Mouse (Mus musculus): ENCODE measurements around the gene Tmem248. TPM values are rescaled to one million over a fixed set of nuclear protein-coding genes. Genes with fewer than 3 reads are reported as not detected.
A peak's percentile ranks its signal among the peaks of the same experiment; 100 is the strongest.

The Tmem248 gene
- total and polyA plus RNA-seq, 3 experiments, result 20.8 to 46.1 (median 35.7) TPM

DNA sequence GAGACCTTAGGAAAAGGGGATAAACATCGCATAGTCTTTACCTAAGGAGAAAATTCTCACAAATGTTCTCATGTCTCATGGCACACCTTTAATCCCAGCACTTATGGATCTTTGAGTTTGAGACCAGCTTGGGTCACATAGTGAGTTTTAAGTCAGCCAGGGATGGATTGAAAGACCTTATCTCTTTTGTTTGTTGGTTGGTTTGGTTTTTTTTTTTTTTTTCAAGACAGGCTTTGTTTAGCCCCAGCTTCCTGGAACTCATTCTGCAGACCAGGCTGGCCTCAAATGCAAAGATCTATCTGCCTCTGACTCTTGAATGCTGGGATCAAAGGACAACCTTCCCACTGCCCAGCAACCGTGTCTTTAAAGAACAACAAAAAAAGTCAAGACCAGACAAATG is 4.4 kb downstream of the Tmem248 start:
- WGBS, result 49% methylated on average over 2 of the region's 2 CpGs
- TF ChIP-seq CTCF (IDR thresholded peaks at IDR 0.05) (no peak), EP300 (IDR thresholded peaks at IDR 0.05; ENCODE audit: insufficient read depth, low read depth, low read length) (no peak)
- intact Hi-C loops (cut with DNase I), result loop anchor here (2.0 kb wide), 1 partner anchor 49 kb away; no protein-coding TSS in a partner anchor

DNA sequence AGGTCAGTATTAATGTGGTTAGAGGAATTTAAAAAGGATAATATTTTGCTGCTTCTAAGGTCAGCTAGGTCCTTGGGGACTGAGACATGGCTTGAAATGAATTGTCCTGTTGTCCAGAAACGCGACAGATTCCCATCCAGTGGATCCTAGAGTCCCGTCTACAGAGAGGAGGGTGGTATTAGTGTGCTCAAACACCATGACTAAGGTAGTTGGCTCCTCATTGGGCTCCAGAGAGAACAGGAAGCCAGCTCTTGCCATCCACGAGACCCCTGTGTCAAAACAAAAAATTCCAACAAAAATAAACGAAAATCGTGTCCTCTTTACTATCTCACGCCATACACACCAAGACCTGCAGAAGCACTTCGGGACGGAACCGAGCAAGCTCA is 4.9 kb downstream of the Tmem248 start:
- peak overlapping the region; percentile 88 for H3K4me3 ChIP-seq
- H3K9ac ChIP-seq (ENCODE audit: low read depth, low read length), result peak overlapping the region; percentile 87
- WGBS, result under 1% methylated on average over 10 of the region's 10 CpGs
- H3K27ac ChIP-seq, result peak overlapping the region; percentile 93
- DNase-seq, result no peak
- TF ChIP-seq EP300 (IDR thresholded peaks at IDR 0.05; ENCODE audit: insufficient read depth, low read depth, low read length) (no peak), CTCF (IDR thresholded peaks at IDR 0.05) (no peak), POLR2A (IDR thresholded peaks at IDR 0.05; ENCODE audit: insufficient read depth, low read depth, low read length) (no peak)
- H3K36me3 ChIP-seq (ENCODE audit: control insufficient read depth, insufficient read depth, low read length), result peaks cover 3% of the 10 kb centered on the region
- H3K79me2 ChIP-seq (replicated peaks; ENCODE audit: control insufficient read depth, insufficient read depth, low read length), result peaks cover 3% of the 10 kb centered on the region; the same call in 1 of the 2 replicates
- intact Hi-C loops (cut with DNase I), result loop anchor here (2.0 kb wide), 2 partner anchors 33 to 49 kb away; partner anchors contain the start of genes Sbds and Tyw1
- H3K27me3 ChIP-seq (ENCODE audit: control insufficient read depth, insufficient read depth, low read length), result no peaks in the 10 kb centered on the region
- peaks cover 13% of the 10 kb centered on the region for H3K4me1 ChIP-seq (ENCODE audit: control insufficient read depth, insufficient read depth, low read length)

More for the DNA sequence above, 4.4 kb downstream of the Tmem248 start:
- Histone ChIP-seq H3K27ac (peak overlapping the region; percentile 93), H3K4me1 (ENCODE audit: control insufficient read depth, insufficient read depth, low read length) (peaks cover 12% of the 10 kb centered on the region), H3K4me3 (peak overlapping the region; percentile 88), H3K36me3 (ENCODE audit: control insufficient read depth, insufficient read depth, low read length) (peaks cover 3% of the 10 kb centered on the region), H3K9ac (ENCODE audit: low read depth, low read length) (no peak overlapping the region), H3K27me3 (ENCODE audit: control insufficient read depth, insufficient read depth, low read length) (no peaks in the 10 kb centered on the region), H3K79me2 (replicated peaks; ENCODE audit: control insufficient read depth, insufficient read depth, low read length) (peaks cover 3% of the 10 kb centered on the region; the same call in 1 of the 2 replicates)
- no peak for DNase-seq

DNA sequence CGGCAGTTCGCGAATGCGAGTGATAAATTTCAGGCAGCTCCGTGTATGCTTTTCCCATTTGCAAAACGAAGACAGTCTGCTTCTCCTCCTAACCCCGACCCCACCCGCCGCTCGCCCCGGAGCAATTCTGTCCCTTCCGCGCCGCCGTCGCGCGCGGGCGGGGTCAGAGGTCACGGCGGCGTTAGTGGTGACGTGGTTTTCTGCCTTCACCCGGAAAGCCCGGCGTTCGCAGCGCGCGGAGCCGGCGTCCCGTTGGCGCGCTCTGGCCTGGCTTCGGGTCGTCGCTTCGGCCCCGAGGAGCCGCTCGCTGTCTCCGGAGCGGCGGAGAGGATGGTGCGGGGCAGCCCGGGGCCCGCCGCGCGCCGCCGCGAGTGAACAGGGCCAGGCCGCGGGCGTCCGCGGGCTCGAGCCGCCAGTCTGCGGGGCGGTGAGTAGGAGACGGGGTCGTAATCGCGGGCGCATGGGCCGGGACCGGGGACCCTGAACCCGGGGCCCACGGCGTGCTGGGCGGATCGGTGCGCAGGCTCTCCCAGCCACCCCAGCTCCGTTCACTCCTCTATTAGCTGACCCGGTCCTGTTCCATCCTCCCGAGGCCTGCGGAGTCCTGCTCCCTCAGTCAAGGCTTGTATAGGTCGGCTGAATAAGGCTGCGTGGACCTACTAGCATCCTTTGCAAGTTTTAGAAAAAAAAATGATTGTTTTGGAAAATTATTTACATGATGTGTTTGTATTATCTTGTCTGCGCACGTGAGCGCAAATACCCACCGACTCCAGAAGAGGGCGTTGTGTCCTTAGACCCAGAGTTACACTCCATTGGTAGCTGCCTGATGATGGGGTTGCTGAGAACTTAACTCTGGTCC is 5.5 kb downstream of the Tmem248 start:
- TF ChIP-seq EP300 (IDR thresholded peaks at IDR 0.05; ENCODE audit: insufficient read depth, low read depth, low read length) (no peak), POLR2A (IDR thresholded peaks at IDR 0.05; ENCODE audit: insufficient read depth, low read depth, low read length) (peak; percentile 72), CTCF (IDR thresholded peaks at IDR 0.05) (peak; percentile 54)
- Histone ChIP-seq H3K4me1 (ENCODE audit: control insufficient read depth, insufficient read depth, low read length) (peaks cover 16% of the 10 kb centered on the region), H3K9ac (ENCODE audit: low read depth, low read length) (peak overlapping the region; percentile 87), H3K27ac (peak overlapping the region; percentile 93), H3K4me3 (peak overlapping the region; percentile 88), H3K36me3 (ENCODE audit: control insufficient read depth, insufficient read depth, low read length) (peaks cover 3% of the 10 kb centered on the region), H3K79me2 (replicated peaks; ENCODE audit: control insufficient read depth, insufficient read depth, low read length) (peaks cover 3% of the 10 kb centered on the region; the same call in 1 of the 2 replicates), H3K27me3 (ENCODE audit: control insufficient read depth, insufficient read depth, low read length) (no peaks in the 10 kb centered on the region)
- under 1% methylated on average over 85 of the region's 88 CpGs for WGBS
- DNase-seq, result peak; percentile 95 to 100
- intact Hi-C loops (cut with DNase I), result loop anchor here (2.0 kb wide), 1 partner anchor 32 kb away; the partner anchor contains the start of genes Sbds and Tyw1

DNA sequence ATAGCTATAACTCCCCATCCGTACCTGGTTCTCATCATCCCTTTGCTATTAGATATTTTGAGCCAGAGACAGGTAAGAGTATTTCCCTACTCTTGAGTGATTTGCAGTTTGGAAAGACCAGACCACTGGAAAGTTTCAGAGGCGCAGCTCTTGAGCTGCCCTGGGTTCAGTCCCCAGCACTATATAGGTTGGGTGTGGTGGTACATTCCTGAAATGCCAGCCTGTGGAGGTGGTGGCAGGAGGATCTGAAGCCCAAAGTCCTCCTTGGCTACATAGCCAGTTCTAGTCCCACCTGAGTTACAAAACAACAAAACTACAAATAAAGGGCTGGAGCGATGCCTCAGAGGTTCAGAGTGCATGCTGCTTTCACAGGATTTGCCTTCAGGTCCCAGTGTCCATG is 9.9 kb downstream of the Tmem248 start:
- Histone ChIP-seq H3K4me3 (no peak overlapping the region), H3K4me1 (ENCODE audit: control insufficient read depth, insufficient read depth, low read length) (peaks cover 16% of the 10 kb centered on the region), H3K36me3 (ENCODE audit: control insufficient read depth, insufficient read depth, low read length) (peaks cover 5% of the 10 kb centered on the region), H3K9ac (ENCODE audit: low read depth, low read length) (no peak overlapping the region), H3K27me3 (ENCODE audit: control insufficient read depth, insufficient read depth, low read length) (no peaks in the 10 kb centered on the region), H3K27ac (no peak overlapping the region), H3K79me2 (replicated peaks; ENCODE audit: control insufficient read depth, insufficient read depth, low read length) (peaks cover 3% of the 10 kb centered on the region; the same call in 1 of the 2 replicates)
- no peak for DNase-seq
- TF ChIP-seq EP300 (IDR thresholded peaks at IDR 0.05; ENCODE audit: insufficient read depth, low read depth, low read length) (no peak), POLR2A (IDR thresholded peaks at IDR 0.05; ENCODE audit: insufficient read depth, low read depth, low read length) (no peak), CTCF (IDR thresholded peaks at IDR 0.05) (no peak)
- WGBS, result 90% methylated on average over 3 of the region's 3 CpGs
- intact Hi-C loops (cut with DNase I), result no loop called here

DNA sequence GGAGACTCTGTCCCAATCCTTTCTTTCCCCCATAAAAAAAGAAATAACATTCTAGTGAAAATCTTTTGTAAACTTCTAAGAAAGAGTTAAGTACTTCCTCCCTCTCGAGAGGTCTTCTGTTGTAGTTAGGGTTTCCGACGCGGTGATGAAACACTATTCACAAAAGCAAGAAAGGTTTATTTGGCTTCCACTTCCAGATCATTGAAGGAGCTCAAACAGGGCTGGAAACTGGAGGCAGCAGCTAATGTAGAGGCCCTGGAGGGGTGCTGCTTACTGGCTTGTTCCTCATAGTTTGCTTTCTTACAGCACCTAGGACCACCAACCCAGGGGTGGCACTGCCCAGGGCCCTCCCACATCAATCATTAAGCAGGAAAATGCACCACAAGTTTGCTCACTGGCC is 11.2 kb downstream of the Tmem248 start:
- H3K36me3 ChIP-seq (ENCODE audit: control insufficient read depth, insufficient read depth, low read length), result peaks cover 4% of the 10 kb centered on the region
- WGBS, result 46% methylated on average over 4 of the region's 4 CpGs

DNA sequence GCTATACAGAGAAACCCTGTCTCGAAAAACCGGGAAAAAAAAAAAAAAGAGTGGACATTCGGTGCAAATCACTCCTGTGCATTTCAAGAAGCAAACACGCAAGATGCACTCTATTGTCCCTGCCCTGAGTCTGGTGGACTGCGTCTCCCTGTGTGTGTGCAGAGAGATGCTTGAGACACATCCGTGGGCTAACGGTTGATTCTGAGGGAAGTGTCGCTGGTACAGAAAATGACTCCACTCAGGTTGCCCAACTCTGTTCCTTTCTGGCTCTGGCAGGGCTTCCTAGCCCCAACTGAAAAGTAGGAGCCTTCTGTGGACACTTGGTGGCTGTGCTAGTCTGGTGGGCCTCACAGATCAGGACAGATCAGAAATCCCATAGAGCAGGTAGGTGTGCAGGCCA is 19.4 kb downstream of the Tmem248 start:
- Histone ChIP-seq H3K4me1 (ENCODE audit: control insufficient read depth, insufficient read depth, low read length) (no peaks in the 10 kb centered on the region), H3K36me3 (ENCODE audit: control insufficient read depth, insufficient read depth, low read length) (no peaks in the 10 kb centered on the region), H3K4me3 (no peak overlapping the region), H3K9ac (ENCODE audit: low read depth, low read length) (no peak overlapping the region), H3K27me3 (ENCODE audit: control insufficient read depth, insufficient read depth, low read length) (no peaks in the 10 kb centered on the region), H3K79me2 (replicated peaks; ENCODE audit: control insufficient read depth, insufficient read depth, low read length) (no peaks in the 10 kb centered on the region), H3K27ac (no peak overlapping the region)
- 93% methylated on average over 8 of the region's 8 CpGs for WGBS
- no peak for DNase-seq
- TF ChIP-seq EP300 (IDR thresholded peaks at IDR 0.05; ENCODE audit: insufficient read depth, low read depth, low read length) (no peak), CTCF (IDR thresholded peaks at IDR 0.05) (no peak), POLR2A (IDR thresholded peaks at IDR 0.05; ENCODE audit: insufficient read depth, low read depth, low read length) (no peak)
- intact Hi-C loops (cut with DNase I), result no loop called here

More for the DNA sequence above, 11.2 kb downstream of the Tmem248 start:
- H3K27ac ChIP-seq, result no peak overlapping the region
- no peak for DNase-seq
- intact Hi-C loops (cut with DNase I), result no loop called here
- peaks cover 15% of the 10 kb centered on the region for H3K4me1 ChIP-seq (ENCODE audit: control insufficient read depth, insufficient read depth, low read length)
- no peak overlapping the region for H3K9ac ChIP-seq (ENCODE audit: low read depth, low read length)
- TF ChIP-seq CTCF (IDR thresholded peaks at IDR 0.05) (no peak), POLR2A (IDR thresholded peaks at IDR 0.05; ENCODE audit: insufficient read depth, low read depth, low read length) (no peak), EP300 (IDR thresholded peaks at IDR 0.05; ENCODE audit: insufficient read depth, low read depth, low read length) (no peak)
- H3K27me3 ChIP-seq (ENCODE audit: control insufficient read depth, insufficient read depth, low read length), result no peaks in the 10 kb centered on the region
- H3K4me3 ChIP-seq, result no peak overlapping the region
- peaks cover 3% of the 10 kb centered on the region; the same call in 1 of the 2 replicates for H3K79me2 ChIP-seq (replicated peaks; ENCODE audit: control insufficient read depth, insufficient read depth, low read length)
